Mouse (Mus musculus) mouse embryonic stem cell (cell line): ENCODE results near the gene Bnc2.

Source experiments
- in situ Hi-C, 2 experiments: fragments of 300-500 bp; cut with MboI; formaldehyde crosslinking; loops; 1 replicate in 1 of 2; 3 replicates in 1 of 2; pipeline ENCODE4 v1.14.3; 2019 to 2020; ENCODE audit warnings: low sequenced_read_pairs in 2 of 2, low pct_unique_long_range_greater_than_20kb in 1 of 2, mixed read lengths in 1 of 2; ENCODE audit not compliant: unreplicated experiment in 1 of 2

The Bnc2 gene

DNA sequence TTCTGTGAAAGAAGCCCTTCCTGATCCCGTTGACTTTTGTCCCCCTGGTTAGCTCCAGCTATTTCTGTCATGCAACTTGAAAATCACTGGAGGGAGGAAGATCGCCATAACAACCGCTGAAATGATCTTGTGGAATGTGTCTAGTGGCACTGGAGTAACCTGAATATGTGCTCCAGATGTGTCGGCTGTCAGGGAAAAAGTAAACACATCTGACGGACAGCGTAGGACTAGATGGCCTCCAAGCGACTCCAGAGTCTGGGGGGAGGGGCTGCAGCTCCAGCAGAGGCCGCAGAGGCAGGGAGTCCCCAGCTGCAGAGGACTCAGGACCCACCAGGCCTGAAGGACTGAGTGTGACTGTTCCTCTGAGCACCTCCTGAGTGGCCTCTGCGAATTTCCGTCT lies 37.4 kb downstream of the Bnc2 start:
- in situ Hi-C loops: no loop called here

DNA sequence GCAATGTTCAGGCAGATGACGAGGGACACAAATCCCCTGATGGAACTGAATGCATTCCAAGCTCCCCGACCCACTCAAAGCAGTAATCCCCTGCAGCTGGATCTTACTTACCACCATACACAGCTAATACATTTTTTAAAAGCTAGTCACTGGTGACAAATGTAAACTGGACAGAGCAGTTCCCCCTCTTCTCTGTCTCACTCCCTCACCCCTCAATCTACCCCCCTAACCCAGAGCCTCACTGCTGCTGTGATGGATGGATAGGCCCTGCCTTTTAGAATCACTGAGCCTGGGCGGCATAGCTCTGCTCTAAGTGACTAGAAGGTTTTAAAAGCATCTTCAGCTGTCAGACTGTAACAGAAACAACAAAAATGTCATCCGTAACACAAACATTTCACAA lies 40.3 kb downstream of the Bnc2 start:
- in situ Hi-C loops: no loop called here

DNA sequence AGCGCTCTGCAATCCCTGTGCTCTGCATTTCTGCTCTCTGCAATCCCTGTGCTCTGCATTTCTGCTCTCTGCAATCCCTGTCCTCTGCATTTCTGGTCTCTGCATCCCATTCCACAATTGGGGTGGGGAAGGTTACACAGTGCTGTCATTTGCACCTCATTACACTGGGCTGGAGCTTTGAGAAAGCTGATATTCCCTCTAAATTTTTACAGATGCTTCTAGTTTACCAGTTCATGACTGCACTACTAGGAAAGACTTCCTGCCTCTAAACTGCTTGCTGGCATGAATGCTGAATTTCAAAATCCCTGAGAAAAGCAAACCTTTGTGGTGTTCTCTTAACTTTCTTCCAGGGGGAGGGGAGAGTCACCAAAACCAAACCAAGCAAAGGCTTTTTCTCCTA lies 41.1 kb downstream of the Bnc2 start:
- in situ Hi-C loops: no loop called here

DNA sequence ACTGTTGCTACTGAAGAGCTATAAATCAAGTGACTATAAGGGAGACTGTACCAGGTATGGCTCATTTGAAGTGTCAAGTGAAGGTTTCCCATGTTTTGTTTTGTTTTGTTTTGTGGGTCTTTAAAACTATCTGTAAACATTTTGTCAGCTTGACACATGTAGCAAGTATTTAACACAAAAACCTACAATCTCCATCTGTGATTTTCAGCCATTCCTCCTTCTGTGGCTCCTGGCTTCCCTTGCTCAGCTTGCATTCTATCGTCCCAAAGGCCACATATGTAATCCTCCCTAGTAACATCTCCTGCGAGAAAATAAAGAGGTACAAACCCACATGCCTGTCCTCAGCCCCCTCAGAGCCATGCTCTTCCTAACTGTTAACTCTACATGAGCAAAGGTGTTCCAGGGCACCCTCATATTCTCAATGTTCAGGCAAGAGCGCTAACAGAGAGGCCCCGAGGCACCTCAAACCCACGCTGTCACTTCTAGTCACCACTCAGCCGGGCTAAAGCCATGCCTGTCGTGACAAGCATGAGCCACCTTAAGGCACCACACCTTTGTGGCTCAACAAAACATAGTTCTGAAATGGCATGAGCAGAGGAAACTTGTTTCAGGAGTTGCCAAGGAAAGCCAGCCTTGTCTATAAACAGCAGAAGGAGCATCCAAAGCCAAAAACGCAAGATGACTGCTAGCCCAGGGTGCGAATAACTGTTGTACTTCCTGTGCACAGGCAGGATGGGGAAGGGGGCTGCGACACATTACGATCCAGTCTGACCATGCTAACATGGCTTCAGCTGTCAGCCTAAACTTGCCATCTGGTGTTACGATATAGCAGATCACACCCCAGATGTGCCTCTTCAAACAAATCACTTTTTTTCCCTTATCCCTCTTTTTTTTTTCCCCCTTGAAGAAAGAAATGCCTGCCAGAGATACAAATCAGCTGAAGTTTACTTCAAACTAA lies 42.0 kb downstream of the Bnc2 start:
- in situ Hi-C loops: no loop called here

DNA sequence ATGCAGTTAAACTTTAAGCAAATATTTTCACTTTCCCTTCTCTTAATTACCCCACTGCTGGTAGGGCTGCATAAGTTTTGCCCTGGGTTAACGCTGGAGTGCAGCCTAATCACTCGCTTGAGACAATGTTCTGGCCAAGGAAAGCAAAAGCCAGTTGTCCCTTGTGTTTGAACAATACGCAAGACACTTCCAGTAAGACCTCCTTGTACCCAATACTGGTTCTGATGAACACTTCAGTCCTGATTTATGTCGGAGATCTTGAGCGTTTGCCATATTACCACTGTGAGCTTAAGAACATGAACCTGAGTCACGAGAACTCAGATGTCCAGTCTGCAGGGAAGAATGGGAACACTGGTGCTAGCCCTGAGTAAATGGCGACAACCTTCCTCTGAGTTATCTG lies 47.5 kb downstream of the Bnc2 start:
- in situ Hi-C loops: no loop called here

DNA sequence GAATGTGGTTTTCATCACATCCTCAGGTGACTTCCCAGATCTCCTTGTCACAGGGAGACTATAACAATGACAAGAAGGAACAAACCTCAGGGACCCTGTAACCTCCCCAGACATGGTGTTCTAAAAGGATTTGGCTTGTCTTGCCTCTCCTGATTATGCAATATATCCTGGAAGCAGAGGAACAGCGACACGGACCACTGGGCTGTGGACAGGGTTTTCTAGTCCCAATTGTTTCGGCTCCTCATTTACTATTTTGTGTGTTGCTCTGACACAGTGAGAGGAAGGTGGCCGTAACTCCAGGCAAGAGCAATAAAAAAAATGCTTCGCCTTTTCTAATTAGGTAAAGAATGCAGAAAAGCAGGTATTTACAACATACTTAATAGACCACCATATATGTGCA lies 51.8 kb downstream of the Bnc2 start:
- in situ Hi-C loops: no loop called here

DNA sequence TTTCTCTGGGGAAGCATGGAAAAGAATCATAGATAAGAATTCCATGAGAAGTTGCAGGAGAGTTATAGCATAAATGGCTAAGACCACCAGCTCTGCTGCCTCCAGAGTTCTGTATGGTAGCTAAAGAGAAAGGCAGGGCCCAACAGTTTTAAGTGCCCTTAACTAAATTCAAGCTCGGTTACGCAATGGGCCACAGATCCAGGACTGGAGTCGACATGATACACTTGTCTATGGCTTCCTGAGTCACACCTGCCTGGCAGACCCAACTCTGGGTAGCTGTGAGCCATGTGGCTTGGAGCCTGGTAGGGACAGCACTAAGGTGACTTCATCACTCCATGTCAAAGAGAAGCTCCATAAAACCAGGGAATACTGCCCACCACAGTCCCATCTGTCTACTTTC lies 53.3 kb downstream of the Bnc2 start:
- in situ Hi-C loops: no loop called here

DNA sequence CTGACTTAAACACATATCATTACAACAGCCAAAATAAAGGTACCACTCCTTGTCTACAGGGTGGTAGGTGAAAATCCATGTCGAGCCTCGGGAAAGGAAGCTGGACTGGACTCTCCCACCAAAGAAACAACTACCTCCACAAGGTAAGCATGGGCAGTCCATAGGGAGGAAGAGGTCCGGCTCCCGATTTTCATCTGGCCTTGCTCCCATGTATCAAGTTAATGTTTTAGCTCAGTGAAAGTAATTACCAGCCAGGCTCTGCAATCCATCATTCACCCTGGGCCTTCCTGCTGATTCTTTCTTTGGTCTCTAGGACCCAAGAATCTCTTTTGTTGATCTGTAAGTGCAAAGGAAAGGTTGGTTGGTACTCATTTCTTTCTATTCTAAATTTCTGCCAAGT lies 65.2 kb downstream of the Bnc2 start:
- in situ Hi-C loops: no loop called here

DNA sequence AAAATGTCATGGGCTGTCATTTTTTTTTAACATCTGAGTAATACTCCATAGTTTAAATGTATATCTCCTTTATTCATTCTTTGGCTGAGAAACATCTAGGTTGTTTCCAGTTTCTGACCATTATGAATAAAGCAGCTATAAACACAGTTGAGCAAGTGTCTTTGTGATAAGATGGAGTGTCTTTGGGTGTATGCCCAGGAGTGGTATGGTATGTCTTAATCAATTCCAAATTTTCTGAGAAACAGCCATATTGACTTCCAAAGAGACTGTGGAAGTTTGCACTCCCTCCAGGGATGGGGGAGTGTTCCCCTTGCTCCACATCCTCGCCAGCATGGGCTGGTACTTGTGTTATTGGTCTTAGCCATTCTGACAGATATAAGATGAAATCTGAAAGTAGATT lies 70.6 kb downstream of the Bnc2 start:
- in situ Hi-C loops: no loop called here

DNA sequence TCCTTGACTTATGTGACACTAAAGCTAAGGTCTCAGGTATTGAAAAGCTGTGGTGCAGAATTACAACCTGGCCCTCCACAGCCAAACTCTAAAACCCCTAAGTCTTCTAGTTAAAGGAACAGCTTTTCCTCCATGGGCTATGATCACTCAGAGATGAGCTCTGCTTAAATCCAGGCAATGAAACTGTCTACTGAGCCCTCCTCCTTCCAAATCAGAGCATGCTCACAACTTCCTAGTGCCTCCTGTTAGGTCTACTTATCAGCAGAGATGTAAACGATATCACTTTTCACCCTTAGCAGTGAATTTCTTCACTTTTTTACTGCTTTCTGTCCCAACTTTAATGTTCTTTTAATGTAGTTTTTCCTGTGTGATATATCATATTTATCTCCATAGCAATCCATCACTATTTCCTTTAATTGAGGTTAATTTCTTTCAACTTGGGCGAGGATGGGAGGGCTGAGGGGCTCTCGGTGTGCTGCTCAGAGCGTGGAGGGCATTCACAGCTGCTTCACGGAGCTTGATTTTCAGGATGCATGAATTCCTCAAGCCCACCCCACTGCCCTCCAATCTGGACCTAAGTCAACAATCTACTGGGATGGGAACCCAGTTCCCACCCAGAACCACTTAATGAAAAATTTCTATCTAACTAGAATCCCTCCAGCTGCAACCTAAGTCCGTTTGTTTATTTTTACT lies 94.7 kb downstream of the Bnc2 start:
- in situ Hi-C loops: no loop called here

DNA sequence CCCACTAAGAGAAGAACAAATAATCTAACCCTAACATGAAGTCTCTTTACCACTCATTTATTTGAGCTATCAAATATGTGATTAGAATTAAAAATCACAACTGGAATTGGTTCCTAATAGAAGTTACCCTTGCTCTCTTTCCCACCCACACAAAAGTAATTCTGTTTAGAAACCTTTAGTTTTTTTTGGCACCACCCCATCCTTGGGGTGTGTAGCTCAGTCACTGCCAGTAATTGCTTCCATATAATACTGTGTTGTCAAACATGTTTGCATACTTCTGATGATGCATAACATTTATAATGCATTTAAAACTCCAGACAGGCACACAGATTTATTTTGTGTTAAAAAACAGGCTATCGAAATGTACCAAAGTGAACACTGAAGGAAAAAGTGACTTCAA lies 96.8 kb downstream of the Bnc2 start:
- in situ Hi-C loops: no loop called here

DNA sequence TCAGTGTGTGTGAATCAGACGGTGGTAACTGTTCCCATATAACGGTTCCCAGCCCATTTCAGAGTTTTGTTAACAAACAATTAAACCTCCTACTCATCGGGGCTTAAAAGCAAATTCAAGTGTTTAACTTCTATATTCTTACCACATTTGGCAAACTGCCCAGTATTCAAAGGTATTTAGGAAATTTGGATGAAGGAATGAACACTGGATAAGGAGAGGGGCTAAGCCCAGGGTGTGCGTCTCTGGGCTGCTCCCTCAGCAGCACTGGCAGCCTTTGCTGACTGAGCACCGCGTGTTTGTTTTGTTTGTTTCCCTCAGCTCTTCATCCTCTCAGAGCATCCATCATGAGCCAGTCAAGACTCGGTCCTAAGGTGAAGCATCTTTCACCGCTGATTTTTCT lies 109.0 kb downstream of the Bnc2 start:
- in situ Hi-C loops: no loop called here

DNA sequence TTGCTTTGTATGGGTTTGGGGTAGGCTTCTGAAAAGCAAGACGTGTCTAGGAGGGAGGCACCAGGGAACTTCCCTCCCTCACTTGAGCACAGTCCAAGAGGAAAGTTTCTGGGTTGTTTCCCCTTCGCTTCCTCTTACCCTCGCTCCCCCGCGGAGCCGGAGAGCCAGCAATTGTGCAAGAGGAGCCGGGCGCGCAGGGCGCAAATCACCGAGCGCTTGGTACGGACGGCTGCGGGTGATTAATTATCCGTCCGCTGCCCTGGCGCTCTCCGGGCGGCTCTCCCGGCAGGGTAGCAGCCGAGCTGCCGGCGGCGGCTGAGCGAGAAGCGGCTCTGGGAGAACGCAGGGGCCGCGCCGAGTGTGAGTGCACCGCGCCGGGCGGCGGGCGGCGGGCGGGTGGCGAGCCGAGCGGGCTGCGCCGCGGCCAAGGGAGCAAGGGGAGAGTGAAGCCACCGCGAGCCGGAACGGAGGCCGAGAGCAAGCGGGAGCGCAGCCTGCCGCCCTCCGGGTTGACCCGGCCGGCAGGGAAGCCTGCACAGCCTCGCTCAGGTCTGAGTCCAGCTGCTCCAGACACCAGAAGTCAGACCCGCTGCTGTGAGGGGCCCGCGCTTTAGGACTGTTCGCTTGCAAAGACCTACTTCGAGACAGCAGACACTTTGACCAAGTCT lies 129.7 kb downstream of the Bnc2 start:
- in situ Hi-C loops: loop anchor here in 1 of 2 experiments (25.0 kb wide), 1 partner anchor 458 kb away; no protein-coding TSS in a partner anchor

DNA sequence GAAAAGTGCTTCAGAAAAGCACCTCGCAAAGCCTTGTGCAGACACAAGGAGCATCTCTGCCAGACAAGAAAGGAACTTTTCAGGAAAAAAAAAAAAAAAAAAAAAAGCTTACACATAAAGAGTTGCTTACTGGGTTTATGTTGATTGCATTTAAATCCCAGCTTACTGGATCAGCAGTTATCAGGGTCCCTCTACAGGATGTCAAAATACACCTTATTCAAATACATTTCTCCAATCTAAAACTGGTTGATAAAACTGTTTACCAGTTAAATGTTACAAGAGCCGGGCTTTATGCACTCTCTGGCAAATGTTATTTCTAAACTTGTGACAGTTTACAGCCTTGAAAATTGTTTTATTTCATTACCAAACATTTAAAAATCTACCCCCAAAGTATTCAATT lies 130.4 kb downstream of the Bnc2 start:
- in situ Hi-C loops: loop anchor here in 1 of 2 experiments (25.0 kb wide), 1 partner anchor 457 kb away; no protein-coding TSS in a partner anchor

DNA sequence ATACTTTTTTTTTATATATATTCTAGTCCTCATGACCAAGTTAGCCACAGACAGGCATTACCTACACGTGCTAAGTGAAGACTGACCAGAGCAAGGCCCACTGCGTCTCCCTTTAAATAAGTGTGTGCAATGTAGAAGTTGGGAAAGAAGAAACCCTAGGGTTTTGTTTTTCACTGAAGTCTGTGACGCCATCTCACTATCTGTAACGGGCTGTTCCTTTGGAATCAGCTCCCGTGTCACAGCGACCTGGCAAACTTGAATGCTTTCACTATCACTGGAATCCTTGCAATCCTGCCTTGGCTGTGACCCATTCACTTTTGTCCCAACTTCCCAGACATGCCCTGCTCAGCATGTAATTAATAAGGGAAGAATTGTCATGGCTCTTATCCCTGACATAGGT lies 134.5 kb downstream of the Bnc2 start:
- in situ Hi-C loops: loop anchor here in 1 of 2 experiments (25.0 kb wide), 1 partner anchor 453 kb away; no protein-coding TSS in a partner anchor

DNA sequence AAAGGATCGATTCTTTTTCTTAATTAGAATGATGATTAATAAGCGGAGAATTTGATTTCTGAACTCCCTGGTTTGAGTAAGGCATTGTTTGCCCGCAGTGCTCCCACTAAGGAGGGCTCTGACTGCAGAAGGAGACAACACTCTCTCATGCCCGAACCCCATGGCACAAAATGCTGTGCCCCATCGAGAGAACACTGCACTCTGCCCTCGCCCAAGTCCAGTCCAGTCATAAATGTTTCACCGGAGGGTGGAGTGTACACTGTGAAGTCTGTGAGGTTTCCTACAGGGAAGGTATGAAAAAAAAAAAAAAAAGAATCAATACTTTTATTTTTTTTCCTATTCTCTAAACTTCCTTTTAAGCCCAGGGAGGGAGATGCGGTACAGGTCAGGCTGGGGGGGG lies 135.7 kb downstream of the Bnc2 start:
- in situ Hi-C loops: loop anchor here in 1 of 2 experiments (25.0 kb wide), 1 partner anchor 452 kb away; no protein-coding TSS in a partner anchor

DNA sequence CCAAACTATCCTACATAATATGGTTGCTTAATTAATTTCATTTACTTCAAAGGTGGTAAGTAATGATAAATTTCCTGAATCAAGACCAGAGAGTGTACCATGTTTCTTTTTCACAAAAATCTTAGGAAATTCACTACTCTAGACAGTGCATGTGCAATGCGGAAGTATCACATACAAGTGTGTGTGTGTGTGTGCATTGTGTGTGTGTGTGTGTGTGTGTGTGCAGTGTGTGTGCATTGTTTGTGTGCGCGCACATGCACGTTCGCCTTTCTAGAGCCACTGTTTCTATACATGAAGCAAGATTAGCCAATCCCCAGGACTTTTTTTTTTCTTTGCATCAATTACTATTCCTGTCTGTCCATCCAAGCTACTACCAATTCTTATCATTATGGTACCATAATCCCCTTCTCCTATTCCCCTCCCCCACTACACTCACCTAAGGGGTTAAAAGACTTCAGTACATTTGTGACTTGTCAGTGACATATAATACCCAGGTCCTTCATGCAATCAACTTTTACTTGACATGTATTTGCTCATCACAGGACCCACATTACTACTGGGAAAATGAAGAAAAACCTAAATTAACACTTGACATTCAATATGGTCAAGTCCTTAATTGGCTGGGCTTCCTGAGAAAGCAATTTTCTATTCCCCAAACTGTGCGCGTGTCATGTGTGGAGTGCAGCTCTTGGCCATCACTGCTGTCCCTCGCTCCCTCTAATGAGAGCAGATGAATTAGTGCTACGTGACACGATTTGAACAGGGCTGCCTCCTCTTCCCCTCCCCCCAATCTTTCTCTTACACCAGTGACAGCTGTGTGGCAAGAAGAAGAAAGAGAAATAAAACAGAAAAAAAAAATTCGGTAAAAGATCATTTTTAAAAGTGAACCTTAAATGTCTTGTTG lies 145.9 kb downstream of the Bnc2 start:
- in situ Hi-C loops: loop anchor here in 1 of 2 experiments (25.0 kb wide), 1 partner anchor 442 kb away; no protein-coding TSS in a partner anchor

DNA sequence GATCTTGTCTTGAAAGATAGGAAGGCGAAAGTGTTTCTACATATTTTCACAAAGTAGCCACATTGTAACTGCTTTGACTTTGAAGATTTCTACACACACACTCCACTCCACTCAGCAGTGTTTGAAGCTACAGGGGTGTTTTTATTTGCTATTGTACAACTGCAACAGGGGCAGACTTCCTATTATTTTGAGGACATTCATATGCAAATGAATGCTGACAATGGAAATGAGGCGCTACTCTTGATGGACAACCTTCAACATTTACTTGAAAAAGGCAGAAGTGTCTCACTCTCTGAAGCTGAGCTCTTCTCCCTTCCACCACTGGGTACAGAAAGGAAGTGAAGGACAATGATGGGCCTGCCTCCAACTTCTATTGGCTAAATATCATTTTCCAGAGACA lies 146.7 kb downstream of the Bnc2 start:
- in situ Hi-C loops: loop anchor here in 1 of 2 experiments (25.0 kb wide), 1 partner anchor 441 kb away; no protein-coding TSS in a partner anchor
